Mouse (Mus musculus): ENCODE results near the gene Rps21. TPM values are rescaled to one million over a fixed set of nuclear protein-coding genes. Genes with fewer than 3 reads are reported as not detected.

The Rps21 gene
- polyA plus RNA-seq, 1 experiment from 2014 or later = 631 TPM

Small RNAs within 50 kb of the gene (microRNA-seq; reads per million reads assigned to microRNA genes)
- gene Mir3091 = 1.2 reads per million

Other genes with a start within 250 kb of the Rps21 start
- gene Lsm14b, start 232.4 kb upstream of the Rps21 start, polyA plus RNA-seq (2016; fragmentation: Nextera tagmentation; extraction: Ambion mirVana) = 13.6 and 14.2 TPM in 2 replicates
- 693 and 704 TPM in 2 replicates for gene Psma7, start 214.9 kb upstream of the Rps21 start, polyA plus RNA-seq (2016; fragmentation: Nextera tagmentation; extraction: Ambion mirVana)
- gene Ss18l1, start 214.9 kb upstream of the Rps21 start, polyA plus RNA-seq (2016; fragmentation: Nextera tagmentation; extraction: Ambion mirVana) = 7.3 and 8.7 TPM in 2 replicates
- 29.6 and 30.9 TPM in 2 replicates for gene Mtg2, start 186.8 kb upstream of the Rps21 start, polyA plus RNA-seq (2016; fragmentation: Nextera tagmentation; extraction: Ambion mirVana)
- 0.15 and 0.27 TPM in 2 replicates for gene Hrh3, start 152.9 kb upstream of the Rps21 start, polyA plus RNA-seq (2016; fragmentation: Nextera tagmentation; extraction: Ambion mirVana)
- gene Osbpl2, start 138.1 kb upstream of the Rps21 start, polyA plus RNA-seq (2016; fragmentation: Nextera tagmentation; extraction: Ambion mirVana) = 33.0 and 36.0 TPM in 2 replicates
- 207 and 212 TPM in 2 replicates for gene Adrm1, start 85.9 kb upstream of the Rps21 start, polyA plus RNA-seq (2016; fragmentation: Nextera tagmentation; extraction: Ambion mirVana)
- gene Lama5, start 31.5 kb upstream of the Rps21 start, polyA plus RNA-seq (2016; fragmentation: Nextera tagmentation; extraction: Ambion mirVana) = 20.9 and 22.3 TPM in 2 replicates
- gene Cables2, start 16.1 kb downstream of the Rps21 start, polyA plus RNA-seq (2016; fragmentation: Nextera tagmentation; extraction: Ambion mirVana) = 20.7 and 23.7 TPM in 2 replicates
- gene Rbbp8nl, start 32.5 kb downstream of the Rps21 start, polyA plus RNA-seq (2016; fragmentation: Nextera tagmentation; extraction: Ambion mirVana) = 0.52 and 0.56 TPM in 2 replicates
- gene Gata5, start 77.3 kb downstream of the Rps21 start, polyA plus RNA-seq (2016; fragmentation: Nextera tagmentation; extraction: Ambion mirVana) = 0.14 TPM in 1 of 2 replicates, not detected in the other
- 0.43 and 0.90 TPM in 2 replicates for gene Slco4a1, start 198.9 kb downstream of the Rps21 start, polyA plus RNA-seq (2016; fragmentation: Nextera tagmentation; extraction: Ambion mirVana)
- gene Ntsr1, start 242.6 kb downstream of the Rps21 start, polyA plus RNA-seq (2016; fragmentation: Nextera tagmentation; extraction: Ambion mirVana) = 0.08 TPM in 1 of 2 replicates, not detected in the other

All from limb, embryonic 12.5 days (tissue).